Mouse (Mus musculus) forelimb bud, embryonic 11.5 days (tissue): ENCODE data around the gene Marcks.
"Not testable (repeated sequence)": the region's sequence is repeated elsewhere in the genome, so short reads cannot be mapped to it uniquely, and the experiment has no call there.

ENCODE experiments used
- DNase-seq: peaks from one replicate; pipeline ENCODE4 v3.0.0-alpha.2; 2012; ENCODE audit warnings: low read depth, low spot score

Marcks gene

DNA sequence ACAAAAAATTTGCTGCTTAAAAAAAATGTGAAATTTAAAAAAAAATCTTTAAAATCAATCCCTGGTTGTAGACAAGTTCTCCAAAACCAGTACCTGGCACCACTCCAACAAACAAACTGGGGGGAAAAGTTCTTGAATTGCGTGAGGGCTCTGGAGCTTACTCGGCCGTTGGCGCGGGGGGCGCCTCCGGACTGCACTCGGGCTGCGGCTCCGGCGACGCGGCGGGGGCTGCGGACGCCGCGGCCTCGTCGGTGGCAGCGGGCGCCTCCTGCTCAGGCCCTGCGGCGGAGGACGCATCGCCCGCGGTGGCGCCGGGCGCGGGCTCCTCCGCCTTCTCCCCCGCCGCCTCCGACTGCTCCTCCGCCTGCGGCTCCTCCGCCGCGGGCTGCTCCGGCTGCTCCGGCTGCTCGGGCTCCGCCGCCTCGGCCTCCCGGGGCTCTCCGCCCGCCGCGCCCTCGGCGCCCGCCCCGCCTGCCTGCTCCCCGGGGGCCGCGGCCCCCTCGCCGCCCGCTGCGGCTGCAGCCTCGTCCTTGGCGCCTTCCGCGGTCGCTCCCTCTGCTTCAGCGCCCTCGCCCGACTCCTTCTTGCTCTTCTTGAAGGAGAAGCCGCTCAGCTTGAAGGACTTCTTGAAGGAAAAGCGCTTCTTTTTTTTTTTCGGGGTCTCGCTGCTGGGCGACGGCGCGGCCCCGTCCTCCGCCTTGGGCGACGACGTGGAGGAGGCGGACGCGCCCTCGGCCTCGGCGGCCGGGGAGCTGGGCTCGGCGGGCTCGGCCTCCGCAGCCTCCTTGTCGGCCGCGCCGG lies 2.6 kb downstream of the Marcks start:
- no peak for DNase-seq

DNA sequence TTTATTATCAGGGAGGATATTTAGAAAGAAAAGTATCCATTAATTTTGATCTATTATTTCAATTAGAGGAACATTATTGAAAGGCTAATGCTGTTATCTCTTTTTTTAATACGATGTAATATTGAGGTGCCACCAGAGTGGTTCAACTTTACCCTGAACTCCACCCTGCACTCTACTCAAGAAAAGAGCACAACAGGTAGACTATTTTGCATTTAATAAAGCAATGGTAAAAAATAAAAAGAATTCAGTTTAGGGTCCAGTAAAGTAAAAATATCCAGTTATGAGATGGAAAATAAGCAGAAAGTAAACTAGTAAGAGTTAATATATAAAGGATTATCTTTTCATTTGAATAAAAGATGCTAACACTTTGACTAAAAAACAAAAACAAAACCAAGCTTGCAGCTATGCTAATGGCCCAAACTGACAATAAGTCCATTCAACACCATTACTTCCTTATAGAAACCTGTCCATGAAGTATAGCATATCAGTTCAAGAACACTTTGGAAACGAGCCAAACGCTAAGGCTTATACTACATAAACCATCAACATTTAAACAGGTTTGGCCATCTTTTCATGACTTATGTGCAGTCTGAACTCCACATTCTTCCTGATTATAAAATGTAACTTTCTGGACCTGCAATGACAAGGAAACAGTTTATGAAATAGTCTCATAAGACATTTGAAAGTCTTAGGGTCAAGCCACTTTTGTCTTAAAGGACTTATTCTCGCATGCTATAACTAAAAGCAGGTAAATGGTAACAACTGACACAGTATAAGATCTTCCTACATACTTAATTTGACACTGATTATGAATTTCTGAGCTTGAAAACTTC lies 4.6 kb downstream of the Marcks start:
- DNase-seq, result no peak

DNA sequence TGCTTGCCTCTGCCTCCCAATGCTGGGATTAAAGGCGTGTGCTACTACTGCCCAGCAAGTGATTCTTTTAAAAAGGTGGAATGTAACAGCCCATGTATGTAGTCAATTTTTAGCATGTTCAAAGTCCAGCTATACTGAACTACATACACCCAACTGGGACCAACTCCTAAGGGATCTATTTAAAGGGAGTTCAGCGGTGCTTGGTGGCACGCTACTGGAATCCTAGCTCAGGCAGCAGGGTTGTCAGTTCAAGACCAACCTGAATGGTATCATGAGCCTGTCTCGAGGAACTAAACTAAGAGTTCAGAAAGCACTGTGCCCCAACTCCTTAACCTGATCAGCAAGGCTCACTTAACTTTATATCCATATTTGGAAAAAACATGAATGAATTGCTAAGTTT lies 6.0 kb downstream of the Marcks start:
- DNase-seq, result no peak

DNA sequence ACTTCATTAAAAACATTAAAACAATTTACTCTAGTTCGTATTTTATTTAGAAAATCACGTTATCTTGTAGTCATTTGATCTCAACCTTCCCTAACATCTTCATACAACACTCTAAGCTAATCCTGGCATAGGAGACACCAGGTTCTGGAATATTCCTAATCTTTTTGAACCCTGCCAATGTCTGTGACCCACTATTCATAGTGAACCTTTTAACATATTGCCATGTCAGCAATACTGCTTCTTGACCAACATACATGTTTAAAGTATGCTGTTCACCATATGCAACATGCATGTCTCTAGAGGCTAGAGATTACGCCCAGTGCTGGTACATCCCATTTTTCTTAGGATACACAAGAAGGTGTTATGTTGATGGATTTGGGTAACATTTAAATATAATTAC lies 9.1 kb downstream of the Marcks start:
- no peak for DNase-seq

DNA sequence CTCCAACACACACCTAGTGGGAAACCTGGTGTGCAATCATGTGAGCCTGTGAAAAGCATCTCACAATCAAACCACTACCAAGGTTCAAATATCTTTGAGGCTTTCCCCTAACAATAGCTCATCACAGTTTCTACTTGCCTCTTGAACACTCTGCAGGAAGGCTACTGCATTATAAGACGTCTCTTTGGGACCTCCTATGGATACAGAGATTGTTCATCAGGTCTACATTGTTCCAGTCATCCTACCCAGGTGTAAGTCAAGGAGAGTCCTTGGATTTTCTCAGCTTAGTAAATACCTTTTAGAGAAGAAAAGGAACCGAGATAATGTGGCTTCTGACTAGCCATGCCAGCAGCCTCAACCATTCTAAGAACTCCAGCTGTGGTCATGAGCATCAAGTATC lies 23.4 kb downstream of the Marcks start:
- DNase-seq, result no peak

DNA sequence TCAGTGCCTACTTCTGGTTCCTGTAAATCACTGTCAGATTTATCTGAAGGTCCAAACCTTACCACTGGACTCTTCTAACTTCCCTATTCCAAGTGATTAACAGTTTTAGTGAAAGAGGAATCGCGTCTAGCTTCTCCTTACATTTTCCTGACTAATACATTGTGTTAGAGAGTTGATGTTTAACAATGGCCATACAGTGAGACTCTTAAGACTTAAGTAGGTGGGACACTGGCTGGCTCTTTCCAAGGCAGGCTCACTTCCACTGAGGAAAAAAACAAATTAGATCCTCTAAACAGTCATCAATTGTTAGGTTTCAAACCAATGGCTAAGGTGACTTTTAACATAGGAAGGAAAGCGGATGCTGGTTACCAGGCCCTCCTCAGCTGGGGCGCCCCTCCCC lies 25.9 kb downstream of the Marcks start:
- no peak for DNase-seq

DNA sequence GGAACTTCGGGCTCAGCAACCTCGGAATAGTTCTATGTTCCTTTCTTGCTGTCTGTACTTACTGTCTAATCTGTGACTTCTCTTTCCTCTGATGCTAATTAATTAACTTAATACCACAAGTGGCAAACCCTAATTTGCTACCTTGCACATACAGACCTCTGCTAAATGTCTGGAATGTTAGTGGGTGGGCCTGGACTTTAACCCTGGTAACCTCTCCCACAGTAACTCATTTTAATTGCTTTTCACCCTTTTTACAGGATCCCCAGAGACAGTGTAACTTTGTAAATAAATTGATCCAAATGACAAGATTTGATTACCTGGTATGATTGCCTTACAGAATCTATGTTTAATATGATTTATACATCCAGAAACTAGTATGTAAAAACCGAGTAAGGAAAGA lies 26.4 kb downstream of the Marcks start:
- DNase-seq, result no peak

DNA sequence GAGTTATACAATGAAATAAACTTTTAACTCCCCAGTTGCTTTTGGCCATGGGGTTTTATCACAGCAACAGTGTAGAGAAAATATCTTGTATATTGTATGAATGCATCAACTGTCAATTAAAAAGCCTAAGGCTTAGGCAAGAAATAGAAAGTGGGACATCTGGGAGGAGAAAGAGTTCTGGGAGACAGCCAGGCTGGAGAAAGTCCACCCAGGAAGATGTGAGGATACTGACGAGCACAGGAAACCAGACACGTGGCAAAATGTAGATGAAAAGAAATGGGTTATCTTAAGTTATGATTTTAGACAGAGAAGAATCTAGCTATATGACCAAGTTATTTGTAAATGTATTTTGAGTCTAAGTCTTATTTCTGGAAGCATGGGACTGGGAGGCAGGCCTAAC lies 27.3 kb downstream of the Marcks start:
- DNase-seq, result no peak

DNA sequence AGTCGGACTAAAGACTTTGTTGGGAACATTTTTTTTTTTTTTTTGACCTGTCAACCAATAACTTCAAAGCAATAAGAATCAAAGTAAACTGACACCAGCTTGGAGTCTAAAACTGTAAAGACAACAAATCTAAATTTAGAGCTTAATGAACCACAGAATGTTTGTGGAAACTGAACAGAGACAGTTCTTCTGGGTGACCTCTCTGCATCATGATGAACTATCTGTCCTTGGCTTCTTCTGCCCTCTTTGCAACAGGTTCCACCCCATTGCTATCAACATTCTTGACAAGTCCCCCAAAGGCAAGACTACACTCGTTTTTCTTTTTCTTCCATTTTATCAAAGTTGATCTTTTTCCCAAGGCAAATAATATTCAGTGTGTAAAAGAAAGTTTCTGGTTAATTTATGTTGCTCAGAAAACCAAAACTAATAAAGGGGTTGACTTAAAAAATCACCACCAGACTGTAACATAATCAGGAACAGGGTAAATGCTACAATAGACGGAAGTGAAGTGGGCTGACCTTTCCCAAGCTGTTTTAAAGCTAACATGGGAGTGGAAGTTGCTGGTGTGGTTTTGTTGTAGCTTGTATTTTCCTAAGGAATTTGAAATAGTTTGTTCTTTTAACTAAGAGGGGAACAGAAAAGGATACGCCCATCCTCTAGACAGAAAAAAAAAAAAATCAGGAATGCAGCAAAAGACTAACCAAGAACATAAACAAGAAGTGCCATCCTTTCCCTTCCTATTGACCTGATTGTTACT lies 31.7 kb downstream of the Marcks start:
- DNase-seq, result no peak

DNA sequence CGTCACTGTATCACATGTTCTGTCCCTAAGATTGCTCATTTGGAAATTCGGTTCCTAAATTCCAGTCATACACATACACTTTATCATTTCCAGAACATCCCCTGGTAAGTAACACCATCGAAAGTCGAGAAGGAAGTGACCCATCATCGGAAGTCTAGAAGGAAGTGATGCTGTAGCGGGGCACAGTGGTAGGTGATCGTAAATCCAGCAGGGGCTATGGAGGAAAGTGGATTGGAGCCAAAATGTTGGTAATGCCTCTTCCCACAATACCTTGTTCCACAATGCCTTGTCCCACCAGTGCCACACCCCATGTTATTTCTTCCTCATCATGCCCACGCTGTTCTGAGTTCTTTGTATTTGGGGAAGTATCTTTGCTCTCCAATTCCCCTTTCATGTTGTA lies 32.4 kb downstream of the Marcks start:
- DNase-seq, result no peak

DNA sequence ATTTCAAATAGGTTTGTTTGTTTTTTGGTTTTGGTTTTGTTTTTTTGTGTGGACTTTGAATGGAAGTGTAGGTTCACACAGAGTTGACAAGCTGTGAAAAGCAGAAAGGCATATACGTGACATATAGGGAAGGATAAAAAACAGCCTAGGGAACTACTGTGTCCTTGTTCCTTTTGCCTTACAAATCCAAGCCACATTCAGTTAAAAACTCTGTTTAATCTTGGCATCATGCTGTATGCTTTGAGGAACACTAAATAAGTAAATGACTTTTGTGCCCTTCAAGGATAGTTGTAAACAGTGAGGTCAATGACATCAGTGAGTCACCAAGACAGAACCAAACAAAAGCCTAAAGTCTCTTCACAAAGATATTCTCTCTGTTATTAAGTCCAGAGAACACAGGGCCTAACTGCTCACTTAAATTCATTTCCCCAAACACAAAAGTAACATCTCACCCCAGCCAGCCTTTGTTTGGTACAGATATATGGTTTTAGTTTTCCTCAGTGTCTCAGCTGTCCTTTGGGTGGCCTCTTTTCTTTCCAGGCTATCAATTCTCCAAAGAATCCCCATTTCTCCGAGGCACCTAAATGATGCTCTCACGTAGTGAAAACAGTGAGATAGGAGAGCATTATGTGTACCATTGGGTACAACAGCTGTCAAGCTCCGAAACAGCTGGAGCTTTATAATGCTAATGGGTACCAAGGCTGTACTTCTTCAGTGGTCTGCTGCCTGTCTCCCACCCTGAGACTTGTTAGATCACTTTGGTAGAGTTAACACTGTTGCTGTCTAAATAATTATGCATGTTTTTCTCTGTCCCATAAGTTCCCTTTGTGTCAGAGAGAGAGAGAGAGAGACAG lies 36.3 kb downstream of the Marcks start:
- DNase-seq, result no peak

DNA sequence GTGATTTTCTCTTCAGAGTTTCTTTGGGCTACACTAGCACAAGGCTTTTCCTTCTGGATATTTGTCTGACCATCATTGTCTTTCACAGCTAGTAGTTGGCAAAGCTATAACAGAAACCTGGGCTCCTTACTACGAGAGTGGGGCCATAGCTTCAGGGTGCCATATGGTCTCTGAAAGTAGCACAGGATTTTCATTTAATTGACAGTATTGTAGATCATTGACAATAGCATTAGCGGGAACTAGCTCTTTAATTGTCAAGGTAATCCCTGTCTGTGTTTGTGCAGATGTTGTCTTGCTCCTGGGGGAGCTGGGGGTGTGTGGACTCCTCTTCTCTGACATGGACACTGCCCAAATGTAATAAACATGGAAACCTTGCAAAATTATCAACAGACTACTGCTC lies 37.0 kb downstream of the Marcks start:
- no peak for DNase-seq

DNA sequence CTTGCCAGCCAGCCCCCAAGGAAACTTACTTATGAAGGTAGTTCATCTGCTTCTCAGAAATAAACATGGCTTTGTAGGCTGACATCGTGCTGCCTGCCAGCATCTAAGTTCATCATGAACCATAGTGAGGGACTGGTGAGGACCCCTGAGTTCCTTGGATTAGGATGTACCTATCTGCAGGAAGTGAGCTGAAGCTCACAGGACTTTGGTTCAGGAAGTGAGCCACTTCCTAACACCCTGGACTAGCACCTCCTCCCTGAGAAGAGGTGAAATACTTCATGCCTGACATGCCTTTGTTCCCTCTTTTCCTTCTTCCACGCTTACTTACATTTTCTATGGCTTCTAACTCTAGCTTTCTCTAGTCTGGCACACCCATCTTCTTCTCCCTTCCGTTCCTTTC lies 42.2 kb downstream of the Marcks start:
- DNase-seq, result no peak

DNA sequence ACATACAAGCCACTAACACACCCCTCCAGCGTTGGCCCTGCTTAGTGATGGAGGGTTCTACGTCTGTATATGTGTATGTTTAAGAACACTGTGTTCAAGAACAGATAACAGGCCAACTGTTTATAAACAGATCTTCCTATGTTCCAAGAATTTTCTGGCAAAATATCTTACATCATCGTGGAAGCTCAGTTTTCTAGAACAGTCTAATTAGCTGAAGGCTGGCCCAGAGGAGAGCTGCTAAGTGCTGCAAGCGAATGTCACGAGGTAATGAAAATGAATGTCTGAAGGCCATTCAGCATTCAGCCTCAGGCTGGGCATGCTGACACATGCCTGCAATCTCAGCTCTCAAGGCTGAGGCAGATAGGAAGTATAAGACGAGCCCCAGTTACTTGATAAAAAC lies 42.9 kb downstream of the Marcks start:
- DNase-seq, result no peak

DNA sequence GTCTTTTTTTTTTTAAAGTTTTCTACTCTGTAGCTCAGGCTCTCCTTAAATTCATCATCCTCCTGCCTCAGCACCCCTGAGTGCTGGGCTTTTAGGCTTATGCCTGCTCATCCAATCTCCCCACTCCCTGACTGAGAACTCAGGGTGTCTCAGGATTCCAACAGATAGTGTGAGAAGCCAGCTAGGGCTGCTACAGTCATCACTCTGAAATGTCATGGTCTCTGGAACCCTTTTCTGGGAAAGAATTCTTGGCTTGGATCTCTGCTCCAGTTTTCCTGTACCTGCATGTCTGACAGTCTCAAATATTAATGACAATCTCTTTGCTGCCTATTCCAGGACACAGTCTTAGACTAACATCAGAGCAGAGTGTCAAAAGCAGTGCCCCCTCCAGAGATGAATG lies 45.4 kb downstream of the Marcks start:
- no peak for DNase-seq

DNA sequence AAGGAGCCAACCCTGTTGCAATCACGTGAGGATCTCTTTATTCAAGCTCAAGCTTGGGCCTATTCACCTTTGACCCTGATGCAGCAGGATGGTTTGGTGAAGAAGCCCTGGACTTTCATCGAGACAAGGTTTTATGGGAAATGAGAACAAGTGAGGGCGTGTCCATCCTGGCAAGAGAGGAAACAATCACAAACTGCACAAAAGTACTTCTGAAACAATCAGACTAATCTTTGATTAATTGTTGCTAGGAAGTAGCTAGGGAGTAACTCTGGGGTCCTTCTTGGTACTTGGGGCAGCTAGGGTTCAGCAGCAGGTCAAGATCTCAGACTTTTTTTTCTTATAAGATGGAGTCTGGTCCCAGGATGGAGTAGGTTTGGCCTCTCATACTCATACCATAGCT lies 48.3 kb downstream of the Marcks start:
- DNase-seq, result no peak

DNA sequence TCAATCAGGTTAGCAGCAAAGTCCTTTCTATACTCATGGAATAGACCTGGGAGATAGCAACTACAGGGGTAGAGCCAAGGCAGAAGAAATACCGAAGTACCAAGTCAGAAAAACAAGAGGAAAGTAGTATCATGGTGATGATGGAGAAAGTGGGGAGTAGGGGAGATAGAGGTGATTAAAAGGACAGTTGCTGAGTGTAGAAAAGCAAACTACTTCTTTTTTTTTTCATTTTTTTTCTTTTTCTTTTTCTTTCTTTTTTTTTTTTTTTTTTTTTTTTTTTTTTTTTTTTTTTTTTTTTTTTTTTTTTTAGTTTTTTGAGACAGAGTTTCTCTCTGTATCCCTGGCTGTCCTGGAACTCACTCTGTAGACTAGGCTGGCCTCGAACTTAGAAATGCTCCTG lies 54.6 kb downstream of the Marcks start:
- not testable (repeated sequence) for DNase-seq
